Mouse (Mus musculus): ENCODE data around the gene H2-K1. TPM values are rescaled to one million over a fixed set of nuclear protein-coding genes. Genes with fewer than 3 reads are reported as not detected.
"Not testable (repeated sequence)": the region's sequence is repeated elsewhere in the genome, so short reads cannot be mapped to it uniquely, and the experiment has no call there.

The H2-K1 gene
- total RNA-seq, 4 experiments from 2014 or later: 493 to 638 (median 583) TPM

DNA sequence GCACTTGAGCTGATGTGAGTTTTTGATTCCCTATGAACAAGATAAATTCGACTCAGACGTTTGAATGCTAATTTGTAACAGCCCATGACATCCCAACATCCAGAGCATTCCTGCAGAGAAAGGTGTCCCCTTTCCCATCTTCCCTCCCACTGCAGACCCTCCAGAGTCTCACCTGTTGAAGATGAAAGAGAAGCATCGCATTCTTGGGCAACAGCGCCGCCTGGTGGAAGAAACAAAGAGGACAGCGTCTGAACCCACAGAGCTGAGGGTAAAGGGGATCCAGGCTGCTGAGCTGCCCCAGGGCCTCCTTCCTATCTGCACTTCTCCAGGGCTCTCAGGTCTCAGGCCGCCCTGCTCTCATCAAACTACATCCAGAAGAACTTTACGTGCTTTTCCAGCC lies 18.0 kb downstream of the H2-K1 start:
- not testable (repeated sequence) for DNase-seq

DNA sequence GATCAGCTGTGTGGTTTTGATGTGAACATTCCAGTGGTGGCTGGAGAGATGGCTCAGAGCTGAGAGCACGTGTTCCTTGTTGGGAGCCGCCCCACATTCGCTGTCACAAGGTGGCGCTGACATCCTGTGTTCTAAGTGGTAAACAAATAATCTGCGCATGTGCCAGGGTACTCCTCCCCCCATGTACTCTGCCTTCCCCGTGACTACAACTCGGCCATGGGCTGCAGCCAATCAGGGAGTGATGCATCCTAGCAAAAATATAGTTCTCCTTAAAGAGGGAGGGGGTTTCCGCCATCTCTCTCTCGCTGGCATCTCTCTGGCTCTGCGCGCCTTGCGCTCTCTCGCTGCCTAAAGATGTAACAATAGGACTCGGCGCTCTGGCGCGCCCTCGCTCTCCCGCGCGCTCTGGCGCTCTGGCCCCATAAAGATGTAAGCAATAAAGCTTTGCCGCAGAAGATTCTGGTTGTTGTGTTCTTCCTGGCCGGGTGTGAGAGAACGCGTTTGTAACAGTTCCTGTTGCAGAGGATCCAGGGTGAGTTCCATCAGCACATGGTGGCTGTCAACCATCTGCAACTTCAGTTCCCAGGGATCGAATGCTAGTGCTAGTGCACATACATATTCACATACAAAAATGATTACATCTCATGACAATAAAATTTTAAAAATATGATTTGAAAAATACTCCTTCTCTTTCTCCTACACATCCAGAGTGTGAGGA lies 18.8 kb downstream of the H2-K1 start:
- peak; percentile 89 for DNase-seq

DNA sequence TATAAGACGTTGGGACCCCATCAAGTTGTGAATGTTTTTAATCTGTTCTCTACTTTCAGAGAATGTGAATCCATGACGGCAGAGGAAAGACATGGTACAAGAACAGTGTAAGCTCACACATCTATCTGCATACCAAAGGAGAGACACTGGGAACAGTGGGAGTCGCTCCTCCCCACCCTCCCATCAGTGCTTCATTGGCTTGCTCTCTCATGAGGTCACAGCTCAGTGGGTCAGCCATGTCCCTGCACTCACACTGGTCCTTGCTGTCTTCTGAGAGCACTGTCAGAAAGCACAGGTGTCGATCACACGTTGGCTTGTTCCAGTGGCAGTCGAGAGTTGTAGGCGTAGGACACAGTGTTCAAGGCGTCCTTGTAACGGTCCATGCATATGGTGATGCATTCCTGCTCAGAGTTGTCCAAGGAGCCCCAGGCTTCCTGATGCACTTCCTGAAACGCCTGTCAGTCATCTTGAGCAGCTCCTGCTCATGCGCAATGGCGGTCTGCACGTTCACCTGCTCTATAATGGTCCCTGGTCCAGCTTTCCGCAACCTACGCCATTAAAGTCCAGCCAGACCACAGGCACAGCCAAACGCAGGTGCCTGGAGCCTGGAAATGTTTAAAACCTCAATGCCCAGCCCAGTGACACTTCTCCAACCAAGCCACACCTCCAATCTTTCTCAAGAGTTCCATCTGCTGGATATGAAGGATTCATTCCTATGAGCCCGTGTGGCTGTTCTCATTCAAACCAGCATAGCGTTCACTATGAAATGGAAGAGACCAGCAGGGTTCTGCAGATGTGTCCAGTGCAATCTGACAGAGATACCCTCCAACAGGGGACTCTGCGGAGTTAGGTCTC lies 19.7 kb downstream of the H2-K1 start:
- no peak for DNase-seq

DNA sequence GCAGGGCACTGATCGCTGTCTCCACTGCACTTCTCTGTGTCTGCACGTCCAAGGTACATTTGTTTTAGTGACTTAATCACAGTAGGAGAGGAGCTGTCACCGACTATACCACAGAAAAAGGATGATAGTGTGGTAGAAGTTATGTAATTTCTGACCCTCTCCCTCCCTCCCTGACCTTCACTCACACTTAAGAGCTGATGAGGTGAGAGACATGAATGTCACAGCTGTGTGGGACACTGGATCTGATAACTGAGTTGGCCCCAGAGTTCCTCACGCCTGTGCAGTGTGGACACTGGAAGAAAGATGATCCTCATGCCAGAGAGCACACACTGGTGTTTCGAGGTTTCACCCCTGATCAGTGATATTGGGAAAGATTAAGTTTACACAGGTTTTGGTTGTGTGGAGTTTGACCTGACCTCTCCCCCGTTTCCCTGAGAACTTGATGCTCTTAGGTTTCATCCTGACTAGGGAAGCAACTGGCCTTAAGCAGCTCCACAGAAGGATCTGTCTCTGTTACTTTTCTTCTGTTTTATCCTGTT lies 20.6 kb downstream of the H2-K1 start:
- DNase-seq: no peak

DNA sequence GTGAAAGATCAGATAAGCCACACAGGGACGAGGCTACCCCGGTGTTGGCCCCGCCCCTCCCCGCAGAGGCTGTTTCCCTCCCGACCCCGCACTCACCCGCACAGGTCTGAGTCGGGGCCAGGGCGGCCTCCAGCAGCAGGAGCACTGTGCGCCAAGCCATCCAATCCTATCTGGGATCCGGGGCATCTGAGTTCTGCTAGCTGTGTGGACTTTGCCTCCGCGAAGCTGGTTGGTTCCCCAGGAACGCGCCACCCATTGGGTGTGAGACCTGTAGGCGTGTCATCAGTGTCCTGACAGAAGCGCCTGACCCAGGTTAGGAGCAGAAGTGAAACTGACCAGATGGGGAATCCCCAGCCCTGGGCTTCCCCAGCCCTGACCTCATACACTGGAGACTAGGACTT lies 21.5 kb downstream of the H2-K1 start:
- DNase-seq: peak; percentile 87

DNA sequence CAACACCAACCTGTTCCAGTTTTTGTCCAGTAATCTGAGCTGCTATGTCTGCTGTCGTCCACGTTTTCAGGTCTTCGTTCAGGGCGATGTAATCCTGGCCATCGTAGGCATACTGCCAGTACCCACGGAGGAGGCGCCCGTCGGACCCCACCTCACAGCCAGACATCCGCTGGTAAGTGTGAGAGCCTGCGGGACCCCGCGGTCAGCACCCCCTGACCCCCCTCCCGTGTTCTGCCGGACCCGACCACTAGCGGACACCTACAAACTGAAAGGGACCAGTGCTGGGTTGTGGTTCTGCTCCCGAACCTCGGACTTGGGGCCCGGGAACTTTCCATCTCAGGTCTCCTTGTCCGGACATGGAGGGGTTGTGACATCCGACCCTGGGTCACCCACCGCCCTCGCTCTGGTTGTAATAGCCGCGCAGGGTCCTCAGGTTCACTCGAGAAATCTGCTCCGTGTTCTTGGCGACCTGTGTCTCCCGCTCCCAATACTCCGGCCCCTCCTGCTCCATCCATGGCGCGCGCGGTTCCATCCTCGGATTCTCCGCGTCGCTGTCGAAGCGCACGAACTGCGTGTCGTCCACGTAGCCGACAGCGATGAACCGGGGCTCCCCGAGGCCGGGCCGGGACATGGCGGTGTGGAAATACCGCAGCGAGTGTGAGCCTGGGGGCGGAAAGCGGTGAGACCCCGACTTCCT lies 22.1 kb downstream of the H2-K1 start:
- DNase-seq: no peak

DNA sequence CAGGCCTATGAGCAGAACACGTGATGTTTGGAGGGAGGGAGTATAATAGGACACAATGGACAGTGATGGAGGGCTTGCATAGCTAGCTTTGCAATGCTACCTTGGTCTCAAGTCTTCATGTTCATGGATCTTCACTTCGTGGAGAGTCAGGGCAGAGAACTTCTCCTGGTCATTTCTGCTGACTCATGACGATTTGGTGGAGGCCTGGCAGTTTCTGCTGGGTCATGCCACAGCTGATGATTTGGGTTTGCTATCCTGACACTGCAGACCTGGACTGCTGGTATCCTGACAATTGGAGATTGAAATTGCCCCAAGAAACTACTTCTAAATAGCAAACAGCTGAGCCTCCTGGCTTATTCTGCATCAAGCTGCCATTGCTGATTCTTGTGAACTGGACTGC lies 26.6 kb downstream of the H2-K1 start:
- DNase-seq: no peak

DNA sequence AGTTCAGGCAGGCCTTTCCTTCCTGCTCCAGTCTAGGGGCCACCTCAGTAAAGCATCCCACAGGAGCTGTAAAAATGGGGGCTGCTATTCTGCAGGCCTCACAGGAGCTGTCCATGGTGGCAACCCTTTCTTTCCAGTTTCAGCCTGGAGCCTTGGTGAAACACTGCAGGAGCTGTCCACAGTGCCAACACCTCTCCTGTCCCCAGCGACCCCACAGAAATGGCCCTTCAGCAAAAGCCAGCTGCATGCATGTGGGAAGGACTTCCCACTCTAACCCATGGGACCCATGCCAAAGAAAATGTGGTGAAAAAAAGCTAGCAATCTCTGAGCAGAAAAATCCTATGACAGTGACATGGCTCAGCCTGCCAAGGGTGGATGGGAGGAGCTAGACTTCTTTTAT lies 27.5 kb downstream of the H2-K1 start:
- no peak for DNase-seq

DNA sequence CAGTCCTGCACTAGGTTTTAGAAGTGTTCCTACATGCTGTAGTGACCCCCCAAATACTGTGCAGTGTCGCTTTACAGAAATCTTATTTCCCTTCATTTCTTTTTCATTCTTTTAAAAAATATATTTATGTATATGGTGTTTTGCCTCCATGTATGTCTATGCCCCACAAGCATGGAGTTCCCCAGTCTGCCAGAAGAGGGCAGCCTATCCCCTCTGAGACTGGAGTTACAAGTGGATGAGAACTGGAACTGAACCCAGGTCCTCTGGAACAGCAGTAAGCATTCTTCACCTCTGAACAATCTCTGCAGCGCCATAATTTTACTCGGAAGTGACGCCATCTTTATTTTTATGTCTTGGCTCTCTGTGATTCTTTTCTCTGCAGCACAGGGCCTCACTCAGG lies 30.8 kb downstream of the H2-K1 start:
- no peak for DNase-seq

DNA sequence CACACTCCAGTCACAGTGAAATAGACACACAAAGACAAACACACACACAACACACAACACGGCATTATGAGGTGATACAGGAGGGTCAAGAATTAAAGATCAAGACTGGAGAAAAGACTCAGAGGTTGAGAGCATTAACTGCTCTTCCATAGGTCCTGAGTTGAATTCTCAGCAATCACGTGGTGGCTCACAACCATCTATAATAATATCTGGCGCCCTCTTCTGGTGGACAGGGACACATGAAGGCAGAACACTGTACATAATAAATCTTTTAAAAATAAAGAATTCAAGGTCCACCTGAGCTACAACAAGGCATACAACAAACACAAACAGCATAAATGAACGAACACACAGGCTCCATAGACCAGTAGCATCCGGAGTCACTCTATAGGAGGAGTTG lies 31.2 kb downstream of the H2-K1 start:
- DNase-seq: no peak

DNA sequence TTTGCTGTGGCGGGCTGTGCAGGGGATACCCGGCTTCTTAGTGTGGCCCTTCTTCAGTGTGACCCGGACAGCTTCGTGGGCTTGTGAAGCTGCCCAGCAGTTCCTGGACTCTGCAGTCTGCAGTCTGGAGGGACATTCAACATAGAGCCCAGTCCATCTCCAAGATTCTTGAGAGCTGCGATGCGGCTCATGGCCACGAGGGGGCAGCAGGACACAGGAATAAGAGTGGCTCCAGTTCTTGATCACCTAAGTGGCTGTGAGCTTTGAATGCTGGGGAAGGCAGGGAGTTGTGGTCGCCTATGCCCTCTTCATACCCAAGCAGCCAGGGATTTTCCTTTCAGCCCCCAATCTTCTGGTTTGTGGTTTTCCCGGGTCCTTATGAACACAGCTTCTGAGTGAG lies 31.7 kb downstream of the H2-K1 start:
- DNase-seq: no peak

DNA sequence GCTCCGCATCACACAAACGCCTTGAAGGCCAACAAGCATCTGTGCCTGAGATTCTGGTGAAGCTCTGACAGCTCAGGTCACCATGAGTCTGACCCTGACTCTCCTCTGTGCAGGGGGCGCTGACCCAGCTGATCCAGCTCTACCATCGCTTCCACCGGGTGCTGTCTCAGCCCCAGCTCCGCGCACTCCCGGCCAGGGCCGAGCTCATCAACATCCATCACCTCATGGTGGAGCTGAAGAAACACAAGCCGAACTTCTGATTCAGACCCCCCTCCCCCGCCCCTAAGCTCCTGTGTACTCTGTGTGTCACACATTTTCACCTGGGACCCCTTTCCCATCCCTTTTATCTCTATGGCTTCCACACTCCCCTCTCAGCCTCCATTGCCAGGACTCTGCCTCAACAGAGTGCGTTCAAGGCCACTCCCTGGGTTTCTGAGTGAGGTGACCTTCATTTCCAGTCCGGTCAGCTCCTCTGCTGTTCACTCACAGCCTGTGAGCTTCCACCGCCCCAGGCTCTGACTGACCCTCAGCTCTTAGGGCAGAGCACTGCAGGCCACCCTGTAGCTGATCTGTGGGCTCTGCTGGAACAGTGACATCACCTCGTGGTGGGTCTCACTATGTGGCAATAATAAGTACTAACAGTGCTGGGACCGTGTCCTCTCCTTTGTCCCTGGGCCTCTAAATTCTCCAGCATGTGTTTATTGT lies 34.1 kb downstream of the H2-K1 start:
- DNase-seq: no peak

DNA sequence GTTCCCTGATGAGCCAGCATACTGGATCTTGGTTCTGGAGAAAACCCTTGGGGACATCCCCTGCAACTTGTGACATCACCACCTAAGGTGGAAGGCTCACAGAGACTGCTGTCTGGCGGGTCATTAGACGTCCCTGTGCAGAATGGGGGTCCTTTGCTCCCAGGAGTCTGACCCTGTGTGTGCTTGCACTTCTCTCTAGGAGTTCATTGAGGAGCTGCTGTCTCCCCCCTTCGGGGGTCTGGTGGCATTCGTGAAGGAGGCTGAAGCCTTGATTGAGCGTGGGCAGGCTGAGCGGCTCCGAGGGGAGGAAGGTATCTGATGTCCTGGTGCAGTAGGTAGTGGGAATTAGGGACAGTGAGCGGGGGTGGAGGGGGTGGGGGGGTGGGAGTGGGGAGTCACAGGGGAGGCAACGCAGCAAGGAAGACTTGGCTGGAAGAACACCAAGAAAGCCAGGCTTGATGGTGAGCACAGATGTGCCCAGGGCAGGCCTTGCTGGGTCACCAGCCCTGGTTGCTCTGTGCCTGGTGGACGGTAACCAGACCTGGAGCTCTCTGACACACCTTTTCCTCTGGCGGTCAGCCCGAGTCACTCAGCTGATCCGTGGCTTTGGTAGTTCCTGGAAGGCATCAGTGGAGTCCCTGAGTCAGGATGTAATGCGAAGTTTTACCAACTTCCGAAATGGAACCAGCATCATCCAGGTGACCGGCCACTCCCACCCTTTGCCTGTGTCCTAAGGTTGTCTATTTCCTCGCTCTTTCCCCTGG lies 34.9 kb downstream of the H2-K1 start:
- no peak for DNase-seq

DNA sequence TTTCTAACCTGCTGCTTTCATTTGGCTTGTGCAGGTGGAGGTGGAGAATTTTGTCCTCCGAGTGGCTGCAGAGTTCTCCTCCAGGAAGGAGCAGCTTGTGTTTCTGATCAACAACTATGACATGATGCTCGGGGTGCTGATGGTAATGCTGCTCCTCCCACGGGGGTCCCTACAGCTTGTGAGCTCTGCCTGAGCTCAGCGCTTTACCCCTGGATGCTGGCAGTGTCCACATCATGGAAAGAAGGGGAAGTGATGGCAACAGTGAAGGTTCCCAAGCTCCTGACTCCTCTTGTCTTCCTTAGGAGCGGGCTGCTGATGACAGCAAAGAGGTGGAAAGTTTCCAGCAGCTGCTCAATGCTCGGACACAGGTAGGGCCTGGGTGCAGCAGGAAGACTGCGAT lies 37.3 kb downstream of the H2-K1 start:
- no peak for DNase-seq

DNA sequence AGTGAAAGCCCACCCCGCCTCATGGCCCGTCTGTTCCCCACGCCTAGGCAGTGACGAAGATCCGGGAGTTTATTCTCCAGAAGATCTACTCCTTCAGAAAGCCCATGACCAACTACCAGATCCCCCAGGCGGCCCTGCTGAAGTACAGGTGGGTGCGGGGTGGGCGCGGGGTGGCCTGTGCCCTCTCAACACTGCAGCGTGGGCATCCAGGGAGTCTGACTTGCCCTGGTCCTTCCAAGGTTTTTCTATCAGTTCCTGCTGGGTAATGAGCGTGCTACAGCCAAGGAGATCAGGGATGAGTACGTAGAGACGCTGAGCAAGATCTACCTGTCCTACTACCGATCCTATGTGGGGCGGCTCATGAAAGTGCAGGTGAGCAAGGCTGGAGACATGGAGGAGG lies 40.2 kb downstream of the H2-K1 start:
- DNase-seq: no peak

DNA sequence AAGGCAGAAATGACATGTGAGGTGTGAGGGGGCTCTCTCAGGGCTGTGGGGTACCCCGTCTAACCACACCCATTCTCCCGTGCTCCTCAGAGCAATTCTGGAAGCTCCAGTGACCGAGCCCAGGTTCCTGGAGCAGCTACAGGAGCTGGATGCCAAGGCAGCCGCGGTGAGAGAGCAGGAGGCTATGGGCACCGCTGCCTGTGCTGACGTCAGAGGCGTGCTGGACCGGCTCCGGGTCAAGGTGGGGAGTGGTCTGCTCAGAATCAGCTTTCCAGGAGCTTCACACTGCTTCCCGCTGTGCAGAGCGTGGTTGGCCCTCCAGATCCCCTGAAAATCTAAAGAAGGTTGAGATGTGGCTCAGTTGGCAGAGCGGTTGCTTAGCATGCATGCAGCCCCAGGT lies 41.0 kb downstream of the H2-K1 start:
- DNase-seq: no peak

DNA sequence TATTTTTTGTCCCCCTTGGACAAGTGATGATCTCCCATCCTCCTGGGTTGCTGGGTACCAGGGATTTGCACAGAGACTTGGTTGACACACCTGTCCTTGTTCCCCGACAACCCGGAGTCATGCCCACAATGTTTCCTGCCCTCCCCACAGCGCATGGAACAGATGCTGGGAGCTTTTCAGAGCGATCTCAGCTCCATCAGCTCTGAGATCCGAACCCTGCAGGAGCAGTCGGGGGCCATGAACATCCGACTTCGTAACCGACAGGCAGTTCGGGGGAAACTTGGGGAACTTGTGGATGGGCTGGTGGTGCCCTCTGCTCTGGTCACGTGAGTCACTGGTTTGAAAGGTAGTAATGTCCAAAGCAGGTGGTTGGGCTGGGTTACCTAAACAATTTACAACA lies 41.7 kb downstream of the H2-K1 start:
- DNase-seq: no peak

DNA sequence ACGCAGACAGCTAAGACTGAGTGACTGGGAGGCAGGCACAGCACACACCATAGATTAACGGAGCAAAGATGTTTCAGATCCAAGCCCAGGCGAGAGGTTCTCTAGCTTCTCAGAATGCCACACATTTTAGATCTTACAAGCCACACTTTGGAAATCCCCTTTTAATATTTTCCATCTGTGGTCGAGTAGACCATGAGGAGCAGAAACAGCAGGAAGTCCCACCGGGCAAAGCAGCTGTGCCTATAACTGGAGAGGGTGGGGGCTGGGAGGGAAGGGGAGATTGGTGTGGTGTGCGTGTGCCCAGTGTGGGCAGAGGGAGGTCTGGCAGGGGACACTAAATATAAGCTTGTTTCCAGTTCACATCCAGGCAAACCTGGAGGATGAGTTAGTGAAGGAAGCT lies 42.7 kb downstream of the H2-K1 start:
- DNase-seq: no peak

DNA sequence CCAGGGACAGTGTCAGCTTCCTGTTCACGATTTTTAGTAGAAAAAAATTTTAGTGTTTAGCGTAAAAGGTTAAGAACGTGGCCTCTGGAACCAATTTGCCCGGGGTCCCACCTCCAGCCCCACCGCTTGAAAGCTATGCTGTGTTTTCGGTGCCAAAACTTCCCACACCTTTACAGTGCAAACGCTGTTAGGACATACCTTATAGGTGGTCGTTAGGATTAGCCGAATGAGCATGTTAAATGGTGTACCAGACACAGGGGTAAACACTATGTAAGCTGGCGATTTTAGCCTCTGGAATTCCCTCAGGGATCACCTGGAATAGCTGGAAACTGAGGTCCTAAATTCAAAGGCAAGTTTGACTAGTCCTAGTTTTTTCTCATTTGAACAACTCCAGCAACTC lies 43.8 kb downstream of the H2-K1 start:
- DNase-seq: no peak

DNA sequence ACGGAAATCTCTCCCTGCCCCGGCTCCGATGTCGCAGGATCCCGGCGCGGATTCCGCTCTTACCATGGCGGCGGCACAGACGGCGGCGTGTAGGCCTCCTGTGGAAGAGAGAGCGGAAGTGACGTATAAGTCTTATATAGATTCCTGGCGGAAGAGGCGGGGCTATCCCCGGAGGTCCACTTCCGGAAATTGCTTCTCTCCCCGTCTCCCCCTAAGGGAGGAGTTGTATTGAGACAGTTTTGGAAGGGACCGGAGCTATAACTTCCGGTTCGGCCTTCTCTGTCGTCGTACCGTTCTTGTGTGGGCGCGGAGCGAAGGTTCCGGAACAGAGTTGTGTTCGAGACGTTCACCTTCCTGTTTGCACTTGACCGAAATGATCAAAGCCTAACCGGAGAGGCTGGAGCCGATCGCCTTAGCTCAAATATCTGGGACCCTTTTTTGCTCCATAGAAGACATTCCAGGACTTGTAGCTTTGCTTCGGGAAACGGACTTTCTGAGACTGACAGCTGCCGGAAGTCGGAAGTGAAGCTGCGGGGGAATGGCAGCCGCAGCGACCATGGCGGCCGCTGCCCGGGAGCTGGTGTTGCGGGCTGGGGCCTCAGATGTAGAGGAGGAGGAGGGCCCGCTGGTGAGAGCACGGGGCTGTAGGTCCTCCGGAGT lies 44.5 kb downstream of the H2-K1 start, which contains the start of the genes Vps52 and Rps18:
Gene Vps52, plus strand, starts transcription at position 258 of the 660 bp plus-strand sequence.
Gene Rps18, minus strand, starts transcription at position 447 of the 660 bp plus-strand sequence.
- DNase-seq: peak; percentile 96

Measured in adrenal gland, adult 8-10 months (tissue).